Mouse (Mus musculus): ENCODE measurements at regions not wholly inside any gene's neighbourhood (a gene's known extent, or its start where the extent isn't known, plus 50 kb on each side); places are given as distances from the start of the nearest gene placed in this dataset.

GRCm38 (mm10) chr14:102014976-102015603, 285.3 kb downstream of the Lmo7 start:
- DNase-seq (ENCODE audit: extremely low spot score, low spot score) = no peak

- no peak for DNase-seq (ENCODE audit: extremely low spot score, low spot score)
Measured at GRCm38 (mm10) chr14:102013238-102013637, 283.5 kb downstream of the Lmo7 start.

GRCm38 (mm10) chr14:101997535-101997934, 267.8 kb downstream of the Lmo7 start:
- no peak for DNase-seq (ENCODE audit: extremely low spot score, low spot score)

GRCm38 (mm10) chr14:101984401-101984800, 254.6 kb downstream of the Lmo7 start:
- no peak for DNase-seq (ENCODE audit: extremely low spot score, low spot score)

Measured in neural tube, embryonic 10.5 days (tissue).